18 mouse cellular contexts compared by ENCODE assay signal in the genomic region with DNA sequence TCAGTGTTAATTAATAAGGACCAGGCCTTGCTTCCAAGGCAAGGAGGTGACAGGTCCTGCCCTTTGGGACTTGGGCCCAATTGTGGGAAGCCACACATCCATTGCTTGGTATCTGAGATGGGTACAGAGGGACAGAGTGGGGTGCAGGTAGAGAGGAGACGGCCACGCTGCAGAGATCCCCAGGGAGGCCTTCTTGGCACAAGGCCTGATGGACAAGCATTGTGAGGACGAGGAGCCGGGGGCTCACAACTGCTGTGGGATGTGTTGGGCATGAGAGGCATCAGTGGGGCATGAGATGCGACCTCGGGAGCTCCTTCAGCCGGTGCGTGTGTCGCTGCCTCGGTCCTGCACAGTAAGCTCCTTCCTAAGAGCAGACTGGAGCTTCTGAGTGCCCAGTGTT.
A peak's percentile ranks its signal among the peaks of the same experiment; 100 is the strongest.
DNase-seq lines count a peak whose midpoint lies in the region; ATAC-seq lines count a peak whose summit lies in the region.
"Had no signal": no experiment of that assay in that cellular context is flagged by ENCODE, and none has a peak within 500 bp of the region (broad histone marks: within the 10 kb centered on the region; RNA-seq: fewer than 3 reads in every experiment).

No protein-coding gene starts in this region.

- WGBS in midbrain, embryonic 10.5 days, result 80% methylated on average over 10 of the region's 10 CpGs
- 44% methylated on average over 10 of the region's 10 CpGs for WGBS in midbrain, embryonic 16.5 days
- 76% methylated on average over 10 of the region's 10 CpGs for WGBS in forebrain, embryonic 10.5 days
- WGBS in forebrain, embryonic 16.5 days, result 59% methylated on average over 10 of the region's 10 CpGs

- no peak for ATAC-seq in cerebellum, adult (ENCODE audit: insufficient number of reproducible peaks, low FRiP score, low TSS enrichment)
- no peak for ATAC-seq in midbrain, embryonic 16.5 days
- no peak for ATAC-seq in forebrain, embryonic 16.5 days
- no peak for ATAC-seq in activated CD4-positive, CD25-positive, alpha-beta regulatory T cell, adult 4 months
- ATAC-seq: intestine, postnatal 0 days; liver, postnatal 0 days; lung, postnatal 0 days had no signal

- H3K4me2 ChIP-seq in midbrain, embryonic 16.5 days (ENCODE audit: low read length), result no peak overlapping the region
- no peak overlapping the region for H3K4me2 ChIP-seq in forebrain, embryonic 16.5 days (ENCODE audit: low read length)
- H3K4me2 ChIP-seq: limb, embryonic 12.5 days; liver, embryonic 11.5 days had no signal

- no peaks in the 10 kb centered on the region for H3K36me3 ChIP-seq in midbrain, embryonic 10.5 days
- no peaks in the 10 kb centered on the region for H3K36me3 ChIP-seq in midbrain, embryonic 16.5 days (ENCODE audit: control insufficient read depth, insufficient read depth, low read length)
- no peaks in the 10 kb centered on the region for H3K36me3 ChIP-seq in forebrain, embryonic 10.5 days (replicated peaks)
- no peaks in the 10 kb centered on the region for H3K36me3 ChIP-seq in forebrain, embryonic 16.5 days (ENCODE audit: control insufficient read depth, insufficient read depth)
- H3K36me3 ChIP-seq: limb, embryonic 12.5 days had no signal

- DNase-seq in cerebellum, postnatal 10 days, result peak; percentile 71 to 72
- no peak for DNase-seq in midbrain, embryonic 10.5 days (ENCODE audit: low spot score)
- no peak for DNase-seq in forebrain, embryonic 10.5 days (ENCODE audit: extremely low spot score, low spot score)
- DNase-seq in thymus, postnatal 36 days, result no peak
- DNase-seq: adrenal gland, postnatal 14 days; cerebellum, adult 8-10 months; gastrocnemius, postnatal 36 days; liver, postnatal 0 days; thymus, adult 18-20 months had no signal

- peaks cover 28% of the 10 kb centered on the region for H3K4me1 ChIP-seq in midbrain, embryonic 10.5 days
- peaks cover 7% of the 10 kb centered on the region for H3K4me1 ChIP-seq in midbrain, embryonic 16.5 days (ENCODE audit: control insufficient read depth, insufficient read depth, low read length)
- H3K4me1 ChIP-seq in forebrain, embryonic 10.5 days, result peaks cover 25% of the 10 kb centered on the region
- H3K4me1 ChIP-seq in forebrain, embryonic 16.5 days (replicated peaks; ENCODE audit: control insufficient read depth, insufficient read depth, low read length), result peaks cover 11% of the 10 kb centered on the region

- H3K27me3 ChIP-seq in midbrain, embryonic 10.5 days (ENCODE audit: low read depth, poor library complexity, severe bottlenecking), result peaks cover 8% of the 10 kb centered on the region; the same call in 1 of the 2 replicates
- no peaks in the 10 kb centered on the region for H3K27me3 ChIP-seq in midbrain, embryonic 16.5 days (ENCODE audit: control insufficient read depth, insufficient read depth, low read depth, low read length)
- no peaks in the 10 kb centered on the region for H3K27me3 ChIP-seq in forebrain, embryonic 10.5 days (ENCODE audit: poor library complexity, severe bottlenecking)
- H3K27me3 ChIP-seq in forebrain, embryonic 16.5 days (replicated peaks; ENCODE audit: control insufficient read depth, insufficient read depth, low read length), result no peaks in the 10 kb centered on the region
- H3K27me3 ChIP-seq: limb, embryonic 12.5 days had no signal

- H3K27ac ChIP-seq in midbrain, embryonic 10.5 days (replicated peaks), result peak overlapping the region; percentile 75
- H3K27ac ChIP-seq in midbrain, embryonic 16.5 days (ENCODE audit: low read length), result no peak overlapping the region
- H3K27ac ChIP-seq in forebrain, embryonic 10.5 days, result peak overlapping the region; percentile 60
- peak overlapping the region; percentile 16; the same call in 1 of the 2 replicates for H3K27ac ChIP-seq in forebrain, embryonic 16.5 days (ENCODE audit: low read length)
- H3K27ac ChIP-seq: limb, embryonic 12.5 days; macrophage had no signal

- no peak overlapping the region for H3K4me3 ChIP-seq in midbrain, embryonic 10.5 days
- H3K4me3 ChIP-seq in midbrain, embryonic 16.5 days (ENCODE audit: low read depth, low read length), result no peak overlapping the region
- no peak overlapping the region for H3K4me3 ChIP-seq in forebrain, embryonic 10.5 days
- no peak overlapping the region for H3K4me3 ChIP-seq in forebrain, embryonic 16.5 days (replicated peaks; ENCODE audit: low read length)
- H3K4me3 ChIP-seq: limb, embryonic 12.5 days had no signal

- H3K9ac ChIP-seq in midbrain, embryonic 16.5 days (ENCODE audit: low read depth, low read length), result no peak overlapping the region
- no peak overlapping the region for H3K9ac ChIP-seq in forebrain, embryonic 16.5 days (replicated peaks; ENCODE audit: low read depth, low read length)
- H3K9ac ChIP-seq: limb, embryonic 12.5 days; liver, postnatal 0 days had no signal

- H3K9me3 ChIP-seq in midbrain, embryonic 10.5 days (replicated peaks), result no peaks in the 10 kb centered on the region
- no peaks in the 10 kb centered on the region for H3K9me3 ChIP-seq in midbrain, embryonic 16.5 days (replicated peaks; ENCODE audit: control insufficient read depth, low read length, poor library complexity, severe bottlenecking)
- H3K9me3 ChIP-seq in forebrain, embryonic 10.5 days, result no peaks in the 10 kb centered on the region
- H3K9me3 ChIP-seq in forebrain, embryonic 16.5 days (ENCODE audit: control insufficient read depth, low read length), result no peaks in the 10 kb centered on the region

Comparison
In these comparisons a context has a peak if more than half of its experiments do, and no peak if none do; other contexts are left out.
1. DNase-seq: peak in cerebellum, postnatal 10 days (2 of 2); none in midbrain, embryonic 10.5 days (single experiment), forebrain, embryonic 10.5 days (single experiment) and thymus, postnatal 36 days (0 of 2).